Mouse (Mus musculus) ES-E14 (cell line): ENCODE results near the gene Lhfpl2.

ENCODE experiments used
- CHD2 ChIP-seq: IDR thresholded peaks from 2 replicates; pipeline ENCODE4 v1.6.1; 2014; ENCODE audit warnings: mild to moderate bottlenecking, low read depth, low read length, inconsistent platforms
- ZNF384 ChIP-seq: IDR thresholded peaks from 2 replicates; pipeline ENCODE4 v1.6.1; 2012; ENCODE audit warnings: low read depth, low read length, inconsistent platforms

GRCm38 (mm10) chr13:94011996-94012575 is 45.5 kb upstream of the Lhfpl2 start:
- no peak for TF ChIP-seq CHD2
- no peak for TF ChIP-seq ZNF384
